Mouse (Mus musculus) lung, postnatal 0 days (tissue): ENCODE data around the gene Tra2b.
A peak's percentile ranks its signal among the peaks of the same experiment; 100 is the strongest.

Experiments
- CTCF ChIP-seq: IDR thresholded peaks from 2 replicates; pipeline ENCODE4 v1.5.1; 2016; ENCODE audit warnings: antibody characterized with exemption, mild to moderate bottlenecking
- EP300 ChIP-seq: IDR thresholded peaks from 2 replicates; pipeline ENCODE4 v1.6.1; 2016; ENCODE audit warnings: antibody characterized with exemption, mild to moderate bottlenecking, control low read depth

GRCm38 (mm10) chr16:22289643-22290042 is 23.8 kb upstream of the Tra2b start:
- TF ChIP-seq CTCF (peak; percentile 65), EP300 (no peak)
